Mouse (Mus musculus): Measurements from ENCODE around the gene 4930442H23Rik. TPM values are rescaled to one million over a fixed set of nuclear protein-coding genes. Genes with fewer than 3 reads are reported as not detected.
"Not testable (repeated sequence)": the region's sequence is repeated elsewhere in the genome, so short reads cannot be mapped to it uniquely, and the experiment has no call there.

Gene 4930442H23Rik
- polyA plus RNA-seq, 1 experiment from 2014 or later, result not detected

- Histone ChIP-seq H3K9ac (ENCODE audit: low read length) (peak within 1 kb of the TSS; percentile 98), H3K4me3 (ENCODE audit: control insufficient read depth in 1 of 2, insufficient read depth in 1 of 2, low read depth in 1 of 2, low read length in 2 of 2) (peak within 1 kb of the TSS; percentile 81 to 90), H3K4me2 (ENCODE audit: low read length) (peak within 1 kb of the TSS; percentile 95), H3K27me3 (ENCODE audit: control insufficient read depth, insufficient read depth, low read length) (no peaks in the 10 kb centered on the region), H3K4me1 (ENCODE audit: control insufficient read depth in 2 of 2, insufficient read depth in 2 of 2, low read length in 2 of 2) (peaks cover 10 to 38% of the 10 kb centered on the region in 2 experiments; a peak in 3 of 4 replicates), H3K9me3 (ENCODE audit: control insufficient read depth, low read length) (no peaks in the 10 kb centered on the region), H3K27ac (replicated peaks in 1 of 2; ENCODE audit: control insufficient read depth in 1 of 2, insufficient read depth in 1 of 2, low read depth in 2 of 2, low read length in 2 of 2) (peak within 1 kb of the TSS; percentile 76 to 93), H3K36me3 (ENCODE audit: control insufficient read depth, insufficient read depth, low read length) (peaks cover 44% of the 10 kb centered on the region)
- peak; percentile 73 for ATAC-seq (ENCODE audit: insufficient number of reproducible peaks, insufficient read depth, low FRiP score, low read depth)
- WGBS, result under 1% methylated on average over 77 of the region's 77 CpGs
Observed at GRCm38 (mm10) chr10:81176466-81177271, 7.0 kb downstream of the 4930442H23Rik start, which contains the start of gene Eef2. Gene Eef2, plus strand, starts transcription at chr10:81176631.

GRCm38 (mm10) chr10:81175936-81176465 is 7.6 kb downstream of the 4930442H23Rik start:
- H3K27ac ChIP-seq (replicated peaks in 1 of 2; ENCODE audit: control insufficient read depth in 1 of 2, insufficient read depth in 1 of 2, low read depth in 2 of 2, low read length in 2 of 2), result peak overlapping the region; percentile 40 to 93
- 3% methylated on average over 13 of the region's 13 CpGs for WGBS
- H3K4me1 ChIP-seq (ENCODE audit: control insufficient read depth in 2 of 2, insufficient read depth in 2 of 2, low read length in 2 of 2), result peaks cover 10 to 38% of the 10 kb centered on the region in 2 experiments; a peak in 3 of 4 replicates

GRCm38 (mm10) chr10:81175345-81175701 is 8.3 kb downstream of the 4930442H23Rik start:
- H3K9ac ChIP-seq (ENCODE audit: low read length), result peak overlapping the region; percentile 61
- ATAC-seq (ENCODE audit: insufficient number of reproducible peaks, insufficient read depth, low FRiP score, low read depth); H3K9me3 ChIP-seq (ENCODE audit: control insufficient read depth, low read length); H3K27me3 ChIP-seq (ENCODE audit: control insufficient read depth, insufficient read depth, low read length): not testable (repeated sequence)
- H3K4me1 ChIP-seq (ENCODE audit: control insufficient read depth in 2 of 2, insufficient read depth in 2 of 2, low read length in 2 of 2), result peaks cover 10 to 38% of the 10 kb centered on the region in 2 experiments; a peak in 3 of 4 replicates
- H3K4me2 ChIP-seq (ENCODE audit: low read length), result peak overlapping the region; percentile 95
- H3K27ac ChIP-seq (replicated peaks in 1 of 2; ENCODE audit: control insufficient read depth in 1 of 2, insufficient read depth in 1 of 2, low read depth in 2 of 2, low read length in 2 of 2), result peak overlapping the region in 1 of 2 experiments; percentile 93; a peak in 2 of 4 replicates
- H3K4me3 ChIP-seq (ENCODE audit: control insufficient read depth in 1 of 2, insufficient read depth in 1 of 2, low read depth in 1 of 2, low read length in 2 of 2), result peak overlapping the region in 1 of 2 experiments; percentile 37; a peak in 2 of 4 replicates
- 23% methylated on average over 4 of the region's 4 CpGs for WGBS
- H3K36me3 ChIP-seq (ENCODE audit: control insufficient read depth, insufficient read depth, low read length), result peaks cover 30% of the 10 kb centered on the region

More at GRCm38 (mm10) chr10:81175936-81176465, 7.6 kb downstream of the 4930442H23Rik start:
- Histone ChIP-seq H3K27me3 (ENCODE audit: control insufficient read depth, insufficient read depth, low read length) (no peaks in the 10 kb centered on the region), H3K36me3 (ENCODE audit: control insufficient read depth, insufficient read depth, low read length) (peaks cover 37% of the 10 kb centered on the region), H3K9ac (ENCODE audit: low read length) (peak overlapping the region; percentile 62), H3K4me2 (ENCODE audit: low read length) (peak overlapping the region; percentile 95), H3K4me3 (ENCODE audit: control insufficient read depth in 1 of 2, insufficient read depth in 1 of 2, low read depth in 1 of 2, low read length in 2 of 2) (peak overlapping the region; percentile 39 to 90), H3K9me3 (ENCODE audit: control insufficient read depth, low read length) (no peaks in the 10 kb centered on the region)
- ATAC-seq (ENCODE audit: insufficient number of reproducible peaks, insufficient read depth, low FRiP score, low read depth), result no peak

GRCm38 (mm10) chr10:81174617-81175344 is 8.9 kb downstream of the 4930442H23Rik start:
- Histone ChIP-seq H3K9me3 (ENCODE audit: control insufficient read depth, low read length) (no peaks in the 10 kb centered on the region), H3K4me3 (ENCODE audit: control insufficient read depth in 1 of 2, insufficient read depth in 1 of 2, low read depth in 1 of 2, low read length in 2 of 2) (peak overlapping the region; percentile 37 to 39), H3K4me2 (ENCODE audit: low read length) (peak overlapping the region; percentile 70), H3K27ac (replicated peaks in 1 of 2; ENCODE audit: control insufficient read depth in 1 of 2, insufficient read depth in 1 of 2, low read depth in 2 of 2, low read length in 2 of 2) (peak overlapping the region in 1 of 2 experiments; percentile 93; a peak in 2 of 4 replicates), H3K4me1 (ENCODE audit: control insufficient read depth in 2 of 2, insufficient read depth in 2 of 2, low read length in 2 of 2) (peaks cover 10 to 38% of the 10 kb centered on the region in 2 experiments; a peak in 3 of 4 replicates), H3K9ac (ENCODE audit: low read length) (peak overlapping the region; percentile 61), H3K36me3 (ENCODE audit: control insufficient read depth, insufficient read depth, low read length) (peaks cover 25% of the 10 kb centered on the region), H3K27me3 (ENCODE audit: control insufficient read depth, insufficient read depth, low read length) (no peaks in the 10 kb centered on the region)
- peak; percentile 15; the same call in 1 of the 2 replicates for ATAC-seq (ENCODE audit: insufficient number of reproducible peaks, insufficient read depth, low FRiP score, low read depth)
- 4% methylated on average over 29 of the region's 29 CpGs for WGBS

- H3K27me3 ChIP-seq (ENCODE audit: control insufficient read depth, insufficient read depth, low read length), result no peaks in the 10 kb centered on the region
- peaks cover 11 to 30% of the 10 kb centered on the region in 2 experiments; a peak in 3 of 4 replicates for H3K4me1 ChIP-seq (ENCODE audit: control insufficient read depth in 2 of 2, insufficient read depth in 2 of 2, low read length in 2 of 2)
- 5% methylated on average over 21 of the region's 21 CpGs for WGBS
- H3K4me2 ChIP-seq (ENCODE audit: low read length), result peak overlapping the region; percentile 50
- H3K9me3 ChIP-seq (ENCODE audit: control insufficient read depth, low read length), result no peaks in the 10 kb centered on the region
- H3K36me3 ChIP-seq (ENCODE audit: control insufficient read depth, insufficient read depth, low read length), result peaks cover 9% of the 10 kb centered on the region
- no peak for ATAC-seq (ENCODE audit: insufficient number of reproducible peaks, insufficient read depth, low FRiP score, low read depth)
- H3K9ac ChIP-seq (ENCODE audit: low read length), result peak overlapping the region; percentile 69
- no peak overlapping the region for H3K4me3 ChIP-seq (ENCODE audit: control insufficient read depth in 1 of 2, insufficient read depth in 1 of 2, low read depth in 1 of 2, low read length in 2 of 2)
- peak overlapping the region; percentile 74 to 88 for H3K27ac ChIP-seq (replicated peaks in 1 of 2; ENCODE audit: control insufficient read depth in 1 of 2, insufficient read depth in 1 of 2, low read depth in 2 of 2, low read length in 2 of 2)
Observed at GRCm38 (mm10) chr10:81173132-81173531, 10.5 kb downstream of the 4930442H23Rik start.

- not testable (repeated sequence) for H3K36me3 ChIP-seq (ENCODE audit: control insufficient read depth, insufficient read depth, low read length); ATAC-seq (ENCODE audit: insufficient number of reproducible peaks, insufficient read depth, low FRiP score, low read depth); H3K9me3 ChIP-seq (ENCODE audit: control insufficient read depth, low read length); H3K4me3 ChIP-seq (ENCODE audit: control insufficient read depth in 1 of 2, insufficient read depth in 1 of 2, low read depth in 1 of 2, low read length in 2 of 2); H3K27ac ChIP-seq (replicated peaks in 1 of 2; ENCODE audit: control insufficient read depth in 1 of 2, insufficient read depth in 1 of 2, low read depth in 2 of 2, low read length in 2 of 2); H3K9ac ChIP-seq (ENCODE audit: low read length); H3K27me3 ChIP-seq (ENCODE audit: control insufficient read depth, insufficient read depth, low read length); H3K4me2 ChIP-seq (ENCODE audit: low read length)
- 50% methylated on average over 6 of the region's 14 CpGs for WGBS
- H3K4me1 ChIP-seq (ENCODE audit: control insufficient read depth in 2 of 2, insufficient read depth in 2 of 2, low read length in 2 of 2), result peaks cover 13 to 21% of the 10 kb centered on the region in 2 experiments
Observed at GRCm38 (mm10) chr10:81169411-81169900, 14.2 kb downstream of the 4930442H23Rik start.

Data from heart, embryonic 14.5 days (tissue).